13 mouse cellular contexts compared by ENCODE assay signal in genomic region chr19:5472857-5473256, GRCm38 (mm10). TPM values are rescaled to one million over a fixed set of nuclear protein-coding genes. Genes with fewer than 3 reads are reported as not detected.
DNase-seq lines count a peak whose midpoint lies in the region; ATAC-seq and TF ChIP-seq lines count a peak whose summit lies in the region.
"Had no signal": no experiment of that assay in that cellular context is flagged by ENCODE, and none has a peak within 500 bp of the region (broad histone marks: within the 10 kb centered on the region; RNA-seq: fewer than 3 reads in every experiment).

No protein-coding gene starts in this region.

- no peaks in the 10 kb centered on the region for H3K4me1 ChIP-seq in embryonic facial prominence, embryonic 11.5 days (ENCODE audit: control insufficient read depth, insufficient read depth, low read length)
- H3K4me1 ChIP-seq in limb, embryonic 15.5 days: peaks cover 23% of the 10 kb centered on the region

- peak; percentile 67 for TF ChIP-seq CTCF in layer of hippocampus, adult 2 months (conservative IDR thresholded peaks at IDR 0.05)
- TF ChIP-seq CTCF in C2C12 (IDR thresholded peaks at IDR 0.05; ENCODE audit: control insufficient read depth, insufficient read depth, insufficient read length): no peak

- H3K36me3 ChIP-seq in C2C12 (ENCODE audit: control insufficient read depth, insufficient read depth): peaks cover 17% of the 10 kb centered on the region
- no peaks in the 10 kb centered on the region for H3K36me3 ChIP-seq in embryonic facial prominence, embryonic 11.5 days (replicated peaks; ENCODE audit: control insufficient read depth, insufficient read depth, low read depth, low read length)
- peaks cover 6% of the 10 kb centered on the region; the same call in 1 of the 2 replicates for H3K36me3 ChIP-seq in limb, embryonic 15.5 days

- no peak overlapping the region for H3K4me2 ChIP-seq in embryonic facial prominence, embryonic 11.5 days (ENCODE audit: low read depth, low read length)
- no peak overlapping the region for H3K4me2 ChIP-seq in limb, embryonic 15.5 days

- H3K27ac ChIP-seq in layer of hippocampus, adult 2 months: no peak overlapping the region
- H3K27ac ChIP-seq in embryonic facial prominence, embryonic 11.5 days (replicated peaks; ENCODE audit: low read depth, low read length): no peak overlapping the region
- H3K27ac ChIP-seq in limb, embryonic 15.5 days: peak overlapping the region; percentile 90; the same call in 1 of the 2 replicates

- no peaks in the 10 kb centered on the region for H3K27me3 ChIP-seq in C2C12 (ENCODE audit: control insufficient read depth, insufficient read depth, insufficient read length)
- no peaks in the 10 kb centered on the region for H3K27me3 ChIP-seq in embryonic facial prominence, embryonic 11.5 days (ENCODE audit: control insufficient read depth, insufficient read depth, low read length)
- no peaks in the 10 kb centered on the region for H3K27me3 ChIP-seq in limb, embryonic 15.5 days

- H3K79me2 ChIP-seq in C2C12 (ENCODE audit: control insufficient read depth, insufficient read depth): peaks cover 37% of the 10 kb centered on the region

- no peak overlapping the region for H3K4me3 ChIP-seq in layer of hippocampus, adult 2 months
- H3K4me3 ChIP-seq in C2C12 (ENCODE audit: insufficient read depth, poor library complexity, severe bottlenecking): peak overlapping the region; percentile 7
- H3K4me3 ChIP-seq in embryonic facial prominence, embryonic 11.5 days (ENCODE audit: low read depth, low read length): 0 out of 2 replicates have a peak overlapping the region, but pooled peaks have one; percentile 6
- no peak overlapping the region for H3K4me3 ChIP-seq in limb, embryonic 15.5 days

- no peak for ATAC-seq in embryonic facial prominence, embryonic 11.5 days (replicated peaks; ENCODE audit: insufficient number of reproducible peaks, low FRiP score, low TSS enrichment, low read depth)
- ATAC-seq in limb, embryonic 15.5 days (ENCODE audit: insufficient number of reproducible peaks, low FRiP score, low TSS enrichment, low read depth): no peak

- H3K9me3 ChIP-seq in embryonic facial prominence, embryonic 11.5 days (replicated peaks; ENCODE audit: control insufficient read depth, low read length): no peaks in the 10 kb centered on the region
- H3K9me3 ChIP-seq in limb, embryonic 15.5 days: no peaks in the 10 kb centered on the region
- H3K9me3 ChIP-seq: heart, embryonic 10.5 days had no signal

- 75% methylated on average over 3 of the region's 3 CpGs for WGBS in embryonic facial prominence, embryonic 11.5 days
- WGBS in limb, embryonic 15.5 days: 74% methylated on average over 3 of the region's 3 CpGs

- no peak overlapping the region for H3ac ChIP-seq in C2C12 (ENCODE audit: control insufficient read depth, insufficient read length, low read depth)

- no peak overlapping the region for H3K9ac ChIP-seq in embryonic facial prominence, embryonic 11.5 days (replicated peaks; ENCODE audit: low read length)
- no peak overlapping the region for H3K9ac ChIP-seq in limb, embryonic 15.5 days

- no peak for DNase-seq in layer of hippocampus, adult 2 months (ENCODE audit: low spot score in 2 of 2)
- DNase-seq in layer of hippocampus, postnatal 36 days: no peak
- DNase-seq in embryonic facial prominence, embryonic 11.5 days (ENCODE audit: low spot score): no peak
- no peak for DNase-seq in adrenal gland, postnatal 36 days
- no peak for DNase-seq in right cerebral cortex, postnatal 14 days
- DNase-seq: cerebellum, adult 18-20 months; heart, postnatal 4 days; kidney, adult 9 months; right cerebral cortex, postnatal 25 days had no signal

- H3K79me3 ChIP-seq in C2C12 (ENCODE audit: low read depth): peaks cover 22% of the 10 kb centered on the region

TF ChIP-seq in C2C12, 6 proteins besides CTCF, POLR2A, EP300 and RAD21:
- no peak for TF ChIP-seq USF1 (IDR thresholded peaks at IDR 0.05; ENCODE audit: low read depth)
- no peak for TF ChIP-seq FOSL1 (IDR thresholded peaks at IDR 0.05; ENCODE audit: insufficient read depth, low read length, poor library complexity, severe bottlenecking)
- TF ChIP-seq CEBPB (IDR thresholded peaks at IDR 0.05; ENCODE audit: low read depth): no peak
- TF ChIP-seq MYOG (IDR thresholded peaks at IDR 0.05; ENCODE audit: control insufficient read depth, extremely low read depth, insufficient read length): no peak
- peak; percentile 37 for TF ChIP-seq MAX (IDR thresholded peaks at IDR 0.05)
- TF ChIP-seq MYOD1 (IDR thresholded peaks at IDR 0.05; ENCODE audit: control insufficient read depth, insufficient read length, low read depth): no peak

RNA-seq across cellular contexts. Expression of gene Efemp2, which starts 0.9 kb away (rescaled TPM):
- 10 to 100 TPM; 13.2 to 14.1 TPM for total RNA-seq in layer of hippocampus, adult 2 months (2021)
- total RNA-seq in layer of hippocampus, postnatal 36 days (2021): 10 to 100 TPM; 10.9 to 12.4 TPM
- 177 TPM for polyA plus RNA-seq in C2C12 (2012; fragmentation: generic; extraction: Trizol)
- polyA plus RNA-seq in embryonic facial prominence, embryonic 11.5 days (2014; fragmentation: Nextera tagmentation; extraction: Ambion mirVana): 80.9 and 91.9 TPM in 2 replicates
- 221 and 223 TPM in 2 replicates for polyA plus RNA-seq in limb, embryonic 15.5 days (2015; fragmentation: Nextera tagmentation; extraction: Ambion mirVana)
- total RNA-seq in adrenal gland, postnatal 36 days (2021): 10 to 100 TPM; 50.2 to 87.9 TPM
- total RNA-seq: megakaryocyte progenitor cell, adult 5-6 weeks had no signal

RNA-seq across cellular contexts. Expression of gene Ctsw, which starts 4.5 kb away (rescaled TPM):
- under 1 TPM in 1 of 2 experiments, not detected in 1; 0.31 TPM for total RNA-seq in layer of hippocampus, adult 2 months (2021)
- total RNA-seq in layer of hippocampus, postnatal 36 days (2021): not detected
- polyA plus RNA-seq in C2C12 (2012; fragmentation: generic; extraction: Trizol): 4.8 TPM
- 1.1 and 1.4 TPM in 2 replicates for polyA plus RNA-seq in embryonic facial prominence, embryonic 11.5 days (2014; fragmentation: Nextera tagmentation; extraction: Ambion mirVana)
- 0.82 and 1.7 TPM in 2 replicates for polyA plus RNA-seq in limb, embryonic 15.5 days (2015; fragmentation: Nextera tagmentation; extraction: Ambion mirVana)
- total RNA-seq in adrenal gland, postnatal 36 days (2021): under 1 TPM in 1 of 2 experiments, not detected in 1; 0.26 TPM

RNA-seq across cellular contexts. Expression of gene Fibp, which starts 12.4 kb away (rescaled TPM):
- 10 to 100 TPM; 87.2 to 89.6 TPM for total RNA-seq in layer of hippocampus, adult 2 months (2021)
- 10 to 100 TPM; 85.5 to 86.3 TPM for total RNA-seq in layer of hippocampus, postnatal 36 days (2021)
- polyA plus RNA-seq in C2C12 (2012; fragmentation: generic; extraction: Trizol): 83.7 TPM
- 105 and 115 TPM in 2 replicates for polyA plus RNA-seq in embryonic facial prominence, embryonic 11.5 days (2014; fragmentation: Nextera tagmentation; extraction: Ambion mirVana)
- 99.3 and 105 TPM in 2 replicates for polyA plus RNA-seq in limb, embryonic 15.5 days (2015; fragmentation: Nextera tagmentation; extraction: Ambion mirVana)
- total RNA-seq in adrenal gland, postnatal 36 days (2021): 10 to 100 TPM; 89.1 to 95.3 TPM

RNA-seq across cellular contexts. Expression of gene Ccdc85b, which starts 15.2 kb away (rescaled TPM):
- total RNA-seq in layer of hippocampus, adult 2 months (2021): 10 to 100 TPM; 31.5 to 33.9 TPM
- total RNA-seq in layer of hippocampus, postnatal 36 days (2021): 10 to 100 TPM; 34.8 to 38.3 TPM
- 30.5 TPM for polyA plus RNA-seq in C2C12 (2012; fragmentation: generic; extraction: Trizol)
- 7.5 and 7.8 TPM in 2 replicates for polyA plus RNA-seq in embryonic facial prominence, embryonic 11.5 days (2014; fragmentation: Nextera tagmentation; extraction: Ambion mirVana)
- polyA plus RNA-seq in limb, embryonic 15.5 days (2015; fragmentation: Nextera tagmentation; extraction: Ambion mirVana): 6.6 and 6.9 TPM in 2 replicates
- total RNA-seq in adrenal gland, postnatal 36 days (2021): 1 to 10 TPM; 7.9 to 8.3 TPM

RNA-seq across cellular contexts. Expression of gene Mus81, which starts 15.3 kb away (rescaled TPM):
- total RNA-seq in layer of hippocampus, adult 2 months (2021): 10 to 100 TPM; 40.9 to 42.9 TPM
- 10 to 100 TPM; 37.6 to 39.3 TPM for total RNA-seq in layer of hippocampus, postnatal 36 days (2021)
- 50.3 TPM for polyA plus RNA-seq in C2C12 (2012; fragmentation: generic; extraction: Trizol)
- 29.6 and 39.2 TPM in 2 replicates for polyA plus RNA-seq in embryonic facial prominence, embryonic 11.5 days (2014; fragmentation: Nextera tagmentation; extraction: Ambion mirVana)
- 35.5 and 36.6 TPM in 2 replicates for polyA plus RNA-seq in limb, embryonic 15.5 days (2015; fragmentation: Nextera tagmentation; extraction: Ambion mirVana)
- total RNA-seq in adrenal gland, postnatal 36 days (2021): 10 to 100 TPM; 23.1 to 30.7 TPM

Comparison
In these comparisons a context has a peak if more than half of its experiments do, and no peak if none do; other contexts are left out.
1. H3K4me3 ChIP-seq: peak in C2C12 (single experiment) and embryonic facial prominence, embryonic 11.5 days (single experiment); none in layer of hippocampus, adult 2 months (single experiment) and limb, embryonic 15.5 days (single experiment).